Mouse (Mus musculus): ENCODE measurements around the gene Sgip1.

- TF ChIP-seq CTCF (IDR thresholded peaks at IDR 0.05; ENCODE audit: insufficient read depth, low read depth, low read length) (no peak), POLR2A (IDR thresholded peaks at IDR 0.05; ENCODE audit: insufficient read depth, low read depth, low read length) (no peak)
These were observed 93.6 kb downstream of the Sgip1 start for GRCm38 (mm10) chr4:102834710-102835109.
